Mouse (Mus musculus) kidney, adult 2 months (tissue): Measurements from ENCODE around the gene Pbx3.

Experiments
- CTCF ChIP-seq: fragments of 200-500 bp; conservative IDR thresholded peaks from 2 replicates; pipeline ENCODE4 v1.5.1; 2011; ENCODE audit warnings: low read depth, mild to moderate bottlenecking, control low read depth, low read length, moderate library complexity, mixed read lengths; ENCODE audit not compliant: insufficient read depth, insufficient read length
- POLR2A ChIP-seq: fragments of 200-500 bp; IDR thresholded peaks from one replicate; pipeline ENCODE4 v1.6.1; 2011; ENCODE audit warnings: low read depth, low read length, control low read depth

GRCm38 (mm10) chr2:34406601-34407464, 33.9 kb upstream of the Pbx3 start, which contains the start of gene Mapkap1:
- TF ChIP-seq CTCF (no peak), POLR2A (no peak)
